Mouse (Mus musculus): ENCODE data around the gene Ahctf1. TPM values are rescaled to one million over a fixed set of nuclear protein-coding genes. Genes with fewer than 3 reads are reported as not detected.

The Ahctf1 gene
- polyA plus RNA-seq, 1 experiment from 2014 or later, result 36.6 TPM

- Histone ChIP-seq H3K4me1 (ENCODE audit: insufficient read depth) (no peaks in the 10 kb centered on the region), H3K4me2 (no peak overlapping the region), H3K9ac (no peak overlapping the region), H3K9me3 (ENCODE audit: low read depth, low read length) (no peaks in the 10 kb centered on the region), H3K27me3 (ENCODE audit: insufficient read depth, low read length) (no peaks in the 10 kb centered on the region), H3K27ac (ENCODE audit: low read depth) (no peak overlapping the region), H3K4me3 (ENCODE audit: low read depth, low read length) (no peak overlapping the region), H3K36me3 (ENCODE audit: insufficient read depth) (no peaks in the 10 kb centered on the region)
- ATAC-seq (ENCODE audit: insufficient read depth) (no peak), DNase-seq (no peak)
- 88% methylated on average over 6 of the region's 6 CpGs for WGBS
- no peak for TF ChIP-seq CTCF (IDR thresholded peaks at IDR 0.05; ENCODE audit: low read depth)
Observed at GRCm38 (mm10) chr1:179705154-179705553, 98.3 kb downstream of the Ahctf1 start.

GRCm38 (mm10) chr1:179704150-179704549 lies 99.3 kb downstream of the Ahctf1 start:
- no peak overlapping the region for H3K4me2 ChIP-seq

More at GRCm38 (mm10) chr1:179704150-179704549, 99.3 kb downstream of the Ahctf1 start:
- Histone ChIP-seq H3K4me1 (ENCODE audit: insufficient read depth) (no peaks in the 10 kb centered on the region), H3K9me3 (ENCODE audit: low read depth, low read length) (no peaks in the 10 kb centered on the region), H3K27ac (ENCODE audit: low read depth) (no peak overlapping the region), H3K27me3 (ENCODE audit: insufficient read depth, low read length) (no peaks in the 10 kb centered on the region), H3K9ac (no peak overlapping the region), H3K36me3 (ENCODE audit: insufficient read depth) (no peaks in the 10 kb centered on the region), H3K4me3 (ENCODE audit: low read depth, low read length) (no peak overlapping the region)
- 69% methylated on average over 3 of the region's 3 CpGs for WGBS
- DNase-seq (no peak), ATAC-seq (ENCODE audit: insufficient read depth) (no peak)
- TF ChIP-seq CTCF (IDR thresholded peaks at IDR 0.05; ENCODE audit: low read depth), result no peak

Other genes starting within 250 kb of the Ahctf1 start
- gene Sccpdh, start 135.5 kb downstream of the Ahctf1 start, polyA plus RNA-seq (2014; fragmentation: Nextera tagmentation; extraction: Ambion mirVana), result 69.9 and 71.3 TPM in 2 replicates
- gene Kif28, start 58.4 kb downstream of the Ahctf1 start, polyA plus RNA-seq (2014; fragmentation: Nextera tagmentation; extraction: Ambion mirVana), result not detected in 2 replicates
- 0.24 TPM in 1 of 2 replicates, not detected in the other for gene Gm10518, start 304 bp downstream of the Ahctf1 start, polyA plus RNA-seq (2014; fragmentation: Nextera tagmentation; extraction: Ambion mirVana)
- 14.9 and 15.4 TPM in 2 replicates for gene Cdc42bpa, start 156.8 kb upstream of the Ahctf1 start, polyA plus RNA-seq (2014; fragmentation: Nextera tagmentation; extraction: Ambion mirVana)

Data from lung, embryonic 14.5 days (tissue).